Mouse (Mus musculus): ENCODE results near the gene Mmp11. TPM values are rescaled to one million over a fixed set of nuclear protein-coding genes. Genes with fewer than 3 reads are reported as not detected.

Gene Mmp11
- polyA plus RNA-seq, 2 experiments, result 1.1 to 1.5 TPM

DNA sequence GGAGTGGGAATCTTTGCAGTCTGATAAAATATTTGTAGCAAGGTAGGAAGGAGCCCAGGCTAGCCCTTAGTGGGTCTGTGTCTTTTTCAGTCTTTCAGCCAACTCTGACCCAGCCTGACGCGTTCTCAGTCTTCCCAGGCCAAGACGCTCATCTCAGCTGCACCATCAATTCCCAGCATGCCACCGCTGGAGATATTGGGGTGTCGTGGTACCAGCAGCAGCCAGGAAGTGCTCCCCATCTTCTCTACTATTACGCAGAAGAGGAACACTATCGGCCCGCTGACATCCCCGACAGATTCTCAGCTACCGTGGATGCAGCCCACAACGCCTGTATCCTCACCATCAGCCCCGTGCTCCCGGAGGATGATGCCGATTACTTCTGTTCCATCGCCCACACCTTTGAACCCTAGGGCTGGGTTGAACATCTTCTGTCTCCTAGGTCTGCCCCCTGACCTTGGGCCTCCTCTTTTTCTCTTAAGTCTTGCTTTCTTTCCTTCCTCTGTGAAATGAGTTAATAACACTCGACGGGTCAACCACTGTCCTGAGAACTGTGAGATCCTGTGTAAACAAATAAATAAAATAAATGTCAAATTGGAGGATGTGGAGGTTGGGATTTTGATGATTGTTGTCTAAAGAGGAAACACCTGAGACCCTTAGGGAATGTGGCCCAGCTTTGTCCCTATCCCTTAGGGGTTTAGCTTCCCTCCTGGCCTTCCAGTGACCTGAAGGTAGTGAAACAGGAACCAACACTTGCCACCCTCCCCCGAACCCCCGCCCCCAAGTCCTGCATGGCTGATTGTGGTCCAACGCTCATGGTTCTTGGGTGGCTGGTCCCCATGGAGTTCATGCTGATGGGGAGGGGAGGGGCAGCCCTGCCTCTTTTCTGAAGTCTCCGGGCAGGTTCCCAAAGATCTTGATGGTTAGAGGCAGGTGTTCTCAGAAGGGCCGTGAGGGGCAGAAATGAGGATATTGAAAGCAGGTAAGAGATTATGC lies 13.1 kb upstream of the Mmp11 start:
- 67% methylated on average over 22 of the region's 22 CpGs for WGBS (ENCODE audit: insufficient replicate concordance)
- H3K9me3 ChIP-seq (ENCODE audit: control insufficient read depth, low read length), result no peaks in the 10 kb centered on the region
- DNase-seq (ENCODE audit: low read depth in 3 of 3, low spot score in 3 of 3), result no peak
- no peak for ATAC-seq (ENCODE audit: insufficient read depth)
- no peak overlapping the region for H3K4me2 ChIP-seq (ENCODE audit: low read depth)
- no peak overlapping the region for H3K27ac ChIP-seq
- peaks cover 26% of the 10 kb centered on the region for H3K27me3 ChIP-seq (ENCODE audit: control insufficient read depth, insufficient read depth, low read length)
- no peak overlapping the region for H3K9ac ChIP-seq (replicated peaks)
- TF ChIP-seq EP300 (IDR thresholded peaks at IDR 0.05; ENCODE audit: low read depth) (no peak), CTCF (IDR thresholded peaks at IDR 0.05; ENCODE audit: low read depth) (no peak)
- no peak overlapping the region for H3K4me3 ChIP-seq (ENCODE audit: insufficient read depth in 1 of 2, low read depth in 2 of 2, low read length in 2 of 2)
- H3K36me3 ChIP-seq (replicated peaks; ENCODE audit: control insufficient read depth, insufficient read depth, low read depth), result no peaks in the 10 kb centered on the region
- H3K4me1 ChIP-seq (replicated peaks; ENCODE audit: control insufficient read depth in 2 of 2, insufficient read depth in 2 of 2, low read length in 1 of 2), result peaks cover 0 to 7% of the 10 kb centered on the region in 2 experiments; a peak in 1 of 4 replicates

DNA sequence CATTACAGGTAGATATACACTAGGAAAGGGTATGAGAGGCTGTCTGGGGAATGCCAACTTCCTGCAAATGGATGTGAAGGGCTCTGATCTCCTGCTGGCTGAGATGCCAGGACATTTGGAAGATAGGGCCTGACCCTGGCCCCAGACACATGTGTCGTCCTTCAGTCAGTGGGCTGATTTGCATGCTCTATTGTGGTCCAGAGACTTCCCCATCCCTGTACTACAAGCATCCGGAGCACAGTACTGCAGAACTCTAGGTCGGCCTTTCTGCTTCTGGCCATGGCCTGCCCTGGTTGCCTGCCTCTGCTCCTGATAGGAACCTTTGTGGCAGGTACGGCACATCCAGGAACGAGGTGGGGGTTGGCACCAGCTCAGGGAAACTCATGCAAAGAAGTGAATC lies 11.8 kb upstream of the Mmp11 start:
- no peaks in the 10 kb centered on the region for H3K9me3 ChIP-seq (ENCODE audit: control insufficient read depth, low read length)
- 62% methylated on average over 5 of the region's 5 CpGs for WGBS (ENCODE audit: insufficient replicate concordance)
- DNase-seq (ENCODE audit: low read depth in 3 of 3, low spot score in 3 of 3), result no peak
- H3K4me3 ChIP-seq (ENCODE audit: insufficient read depth in 1 of 2, low read depth in 2 of 2, low read length in 2 of 2), result no peak overlapping the region
- no peak overlapping the region for H3K4me2 ChIP-seq (ENCODE audit: low read depth)
- no peak overlapping the region for H3K9ac ChIP-seq (replicated peaks)
- no peaks in the 10 kb centered on the region for H3K36me3 ChIP-seq (replicated peaks; ENCODE audit: control insufficient read depth, insufficient read depth, low read depth)
- TF ChIP-seq EP300 (IDR thresholded peaks at IDR 0.05; ENCODE audit: low read depth) (no peak), CTCF (IDR thresholded peaks at IDR 0.05; ENCODE audit: low read depth) (no peak)
- no peak for ATAC-seq (ENCODE audit: insufficient read depth)
- no peak overlapping the region for H3K27ac ChIP-seq
- peaks cover 26% of the 10 kb centered on the region for H3K27me3 ChIP-seq (ENCODE audit: control insufficient read depth, insufficient read depth, low read length)
- H3K4me1 ChIP-seq (replicated peaks; ENCODE audit: control insufficient read depth in 2 of 2, insufficient read depth in 2 of 2, low read length in 1 of 2), result peaks cover 0 to 5% of the 10 kb centered on the region in 2 experiments; a peak in 1 of 4 replicates

DNA sequence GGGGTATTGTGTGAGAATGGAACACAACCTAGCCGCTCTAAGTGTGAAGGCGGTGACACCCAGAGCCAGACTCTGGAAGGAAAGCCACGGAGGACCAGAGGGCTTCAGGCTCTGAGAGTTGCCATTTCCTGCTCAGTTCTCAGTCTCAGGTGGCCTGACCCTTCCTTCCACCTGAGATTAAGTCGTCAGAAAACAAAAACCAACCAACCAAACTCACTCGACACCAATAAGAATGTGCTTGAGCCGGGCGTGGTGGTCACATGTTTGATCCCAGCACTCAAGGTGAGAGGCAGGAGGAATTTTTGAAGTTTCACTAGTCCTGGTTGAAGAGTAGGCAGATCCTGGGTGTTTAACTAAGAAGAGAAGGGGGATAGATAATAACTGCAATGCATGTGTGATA lies 9.6 kb upstream of the Mmp11 start:
- no peaks in the 10 kb centered on the region for H3K9me3 ChIP-seq (ENCODE audit: control insufficient read depth, low read length)
- WGBS (ENCODE audit: insufficient replicate concordance), result 60% methylated on average over 7 of the region's 7 CpGs
- H3K27me3 ChIP-seq (ENCODE audit: control insufficient read depth, insufficient read depth, low read length), result peaks cover 23% of the 10 kb centered on the region
- no peak overlapping the region for H3K27ac ChIP-seq
- DNase-seq (ENCODE audit: low read depth in 3 of 3, low spot score in 3 of 3), result no peak
- H3K9ac ChIP-seq (replicated peaks), result no peak overlapping the region
- peaks cover under 1 to 4% of the 10 kb centered on the region in 2 experiments; a peak in 3 of 4 replicates for H3K4me1 ChIP-seq (replicated peaks; ENCODE audit: control insufficient read depth in 2 of 2, insufficient read depth in 2 of 2, low read length in 1 of 2)
- no peak overlapping the region for H3K4me3 ChIP-seq (ENCODE audit: insufficient read depth in 1 of 2, low read depth in 2 of 2, low read length in 2 of 2)
- H3K4me2 ChIP-seq (ENCODE audit: low read depth), result no peak overlapping the region
- TF ChIP-seq CTCF (IDR thresholded peaks at IDR 0.05; ENCODE audit: low read depth), result no peak
- TF ChIP-seq EP300 (IDR thresholded peaks at IDR 0.05; ENCODE audit: low read depth), result no peak
- H3K36me3 ChIP-seq (replicated peaks; ENCODE audit: control insufficient read depth, insufficient read depth, low read depth), result no peaks in the 10 kb centered on the region
- no peak for ATAC-seq (ENCODE audit: insufficient read depth)

DNA sequence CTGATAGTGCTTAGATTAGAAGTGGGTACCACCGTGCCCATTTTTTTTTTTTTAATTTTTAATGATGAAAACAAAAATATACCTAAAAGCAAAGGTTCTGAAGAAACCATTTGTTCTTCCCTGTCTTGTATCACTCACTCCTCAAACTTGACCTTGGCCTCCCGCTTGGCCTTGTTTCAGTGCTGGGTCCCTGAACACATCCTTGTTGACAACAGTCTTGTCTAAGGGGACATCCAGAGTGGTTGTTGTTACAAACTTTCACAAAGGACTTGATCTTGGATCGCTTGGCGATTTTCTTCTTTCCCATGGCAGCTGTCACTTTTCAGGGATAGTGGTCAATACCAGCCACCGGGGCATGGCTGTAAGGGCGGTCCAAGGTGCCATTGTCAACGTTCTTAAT lies 8.9 kb upstream of the Mmp11 start:
- H3K27ac ChIP-seq, result no peak overlapping the region
- ATAC-seq (ENCODE audit: insufficient read depth) (no peak), DNase-seq (ENCODE audit: low read depth in 3 of 3, low spot score in 3 of 3) (no peak)
- H3K4me2 ChIP-seq (ENCODE audit: low read depth), result no peak overlapping the region
- H3K4me3 ChIP-seq (ENCODE audit: insufficient read depth in 1 of 2, low read depth in 2 of 2, low read length in 2 of 2), result no peak overlapping the region
- 82% methylated on average over 7 of the region's 7 CpGs for WGBS (ENCODE audit: insufficient replicate concordance)
- peaks cover 16% of the 10 kb centered on the region for H3K27me3 ChIP-seq (ENCODE audit: control insufficient read depth, insufficient read depth, low read length)
- H3K4me1 ChIP-seq (replicated peaks; ENCODE audit: control insufficient read depth in 2 of 2, insufficient read depth in 2 of 2, low read length in 1 of 2), result peaks cover 7 to 9% of the 10 kb centered on the region in 2 experiments
- no peaks in the 10 kb centered on the region for H3K9me3 ChIP-seq (ENCODE audit: control insufficient read depth, low read length)
- TF ChIP-seq CTCF (IDR thresholded peaks at IDR 0.05; ENCODE audit: low read depth), result no peak
- no peak for TF ChIP-seq EP300 (IDR thresholded peaks at IDR 0.05; ENCODE audit: low read depth)
- H3K9ac ChIP-seq (replicated peaks), result no peak overlapping the region
- no peaks in the 10 kb centered on the region for H3K36me3 ChIP-seq (replicated peaks; ENCODE audit: control insufficient read depth, insufficient read depth, low read depth)

DNA sequence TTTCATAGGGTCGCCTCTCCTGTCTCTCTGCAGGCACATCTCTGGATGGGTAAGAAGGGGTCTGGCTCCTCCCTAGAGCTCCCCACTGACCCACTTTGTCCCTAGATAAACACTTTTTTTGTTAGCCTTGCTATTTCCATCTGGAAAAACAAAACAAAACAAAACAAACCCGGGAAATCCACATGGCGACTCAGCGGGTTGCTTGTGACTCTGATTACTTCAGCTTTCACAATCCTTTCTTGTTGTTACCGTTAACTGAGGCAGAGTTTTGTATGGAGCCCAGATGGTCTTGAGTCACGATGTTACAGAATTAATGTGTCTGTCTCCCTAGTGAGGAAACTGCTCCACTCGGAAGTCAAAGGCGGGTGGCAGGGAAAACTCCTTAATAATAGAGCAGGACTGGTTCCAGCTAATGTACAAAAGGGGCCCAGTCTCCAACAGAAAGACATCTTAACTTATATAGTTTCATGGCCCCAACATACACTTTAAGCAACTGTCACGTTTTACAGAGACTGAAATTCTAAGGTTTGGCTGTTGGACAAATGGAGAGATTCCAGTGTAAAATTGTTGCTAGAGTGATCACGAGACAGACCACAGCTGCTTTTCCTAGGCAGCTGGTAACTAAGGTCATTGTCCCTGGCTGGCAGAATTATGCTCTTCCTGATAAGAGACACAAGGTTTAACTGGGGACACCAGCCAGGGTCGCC lies 7.9 kb upstream of the Mmp11 start:
- ATAC-seq (ENCODE audit: insufficient read depth) (no peak), DNase-seq (ENCODE audit: low read depth in 3 of 3, low spot score in 3 of 3) (no peak)
- Histone ChIP-seq H3K4me1 (replicated peaks; ENCODE audit: control insufficient read depth in 2 of 2, insufficient read depth in 2 of 2, low read length in 1 of 2) (peaks cover 13 to 16% of the 10 kb centered on the region in 2 experiments), H3K9me3 (ENCODE audit: control insufficient read depth, low read length) (no peaks in the 10 kb centered on the region), H3K4me3 (ENCODE audit: insufficient read depth in 1 of 2, low read depth in 2 of 2, low read length in 2 of 2) (no peak overlapping the region), H3K27me3 (ENCODE audit: control insufficient read depth, insufficient read depth, low read length) (peaks cover 8% of the 10 kb centered on the region), H3K4me2 (ENCODE audit: low read depth) (no peak overlapping the region), H3K36me3 (replicated peaks; ENCODE audit: control insufficient read depth, insufficient read depth, low read depth) (no peaks in the 10 kb centered on the region), H3K9ac (replicated peaks) (no peak overlapping the region), H3K27ac (no peak overlapping the region)
- TF ChIP-seq EP300 (IDR thresholded peaks at IDR 0.05; ENCODE audit: low read depth) (no peak), CTCF (IDR thresholded peaks at IDR 0.05; ENCODE audit: low read depth) (no peak)
- 40% methylated on average over 11 of the region's 11 CpGs for WGBS (ENCODE audit: insufficient replicate concordance)
